Mouse (Mus musculus): ENCODE results near the gene Stfa3.
A peak's percentile ranks its signal among the peaks of the same experiment; 100 is the strongest.
"Not testable (repeated sequence)": the region's sequence is repeated elsewhere in the genome, so short reads cannot be mapped to it uniquely, and the experiment has no call there.

Gene Stfa3

GRCm38 (mm10) chr16:36455342-36455802 is at the start of gene Stfa3:
Gene Stfa3 (minus strand): TSS chr16:36455392.
- no peak for DNase-seq (ENCODE audit: low spot score)

- DNase-seq (ENCODE audit: low spot score) = no peak
Measured at GRCm38 (mm10) chr16:36502286-36502685, 47.1 kb upstream of the Stfa3 start.

- no peak for DNase-seq (ENCODE audit: low spot score)
Measured at GRCm38 (mm10) chr16:36492420-36492819, 37.2 kb upstream of the Stfa3 start.

DNA sequence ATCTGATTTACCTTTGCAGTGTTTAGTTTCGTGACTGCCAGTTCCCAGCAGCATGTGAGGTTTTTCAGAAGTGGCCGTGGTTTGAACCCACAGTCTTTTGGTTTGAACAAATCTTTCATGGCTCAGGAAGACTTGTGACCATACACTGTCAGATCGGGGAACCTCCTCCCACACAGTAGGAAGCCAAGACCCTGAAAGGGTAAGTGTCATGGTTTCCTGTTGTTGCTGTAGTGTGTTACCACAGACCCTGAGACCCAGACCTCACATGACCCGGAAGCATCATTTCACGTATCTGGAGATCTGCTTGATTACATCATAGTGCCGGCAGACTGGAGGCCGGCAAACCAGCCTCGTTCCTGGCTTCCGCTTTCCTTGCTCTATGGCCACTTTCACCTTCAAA is 21.7 kb upstream of the Stfa3 start:
- DNase-seq (ENCODE audit: low spot score) = no peak

GRCm38 (mm10) chr16:36475530-36475929 is 20.3 kb upstream of the Stfa3 start:
- no peak for DNase-seq (ENCODE audit: low spot score)

DNA sequence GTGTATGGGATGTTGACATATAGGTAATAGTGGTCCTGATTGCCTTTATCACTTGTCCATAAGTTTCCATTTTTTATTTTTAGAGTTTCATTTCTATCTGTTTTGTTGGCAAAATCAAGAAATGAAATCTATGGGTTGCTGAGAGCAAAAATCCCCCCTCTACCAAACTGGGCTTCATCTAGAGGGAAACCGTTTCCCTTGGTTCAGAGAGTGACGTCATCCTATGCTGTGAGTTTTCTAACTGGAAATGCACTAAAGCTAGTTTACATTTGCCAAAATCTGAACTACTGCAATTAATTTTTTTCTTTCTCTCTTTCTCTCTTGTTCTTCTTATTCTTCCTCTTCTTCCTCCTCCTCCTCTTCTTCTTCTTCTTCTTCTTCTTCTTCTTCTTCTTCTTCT is 19.7 kb upstream of the Stfa3 start:
- DNase-seq (ENCODE audit: low spot score) = no peak

DNA sequence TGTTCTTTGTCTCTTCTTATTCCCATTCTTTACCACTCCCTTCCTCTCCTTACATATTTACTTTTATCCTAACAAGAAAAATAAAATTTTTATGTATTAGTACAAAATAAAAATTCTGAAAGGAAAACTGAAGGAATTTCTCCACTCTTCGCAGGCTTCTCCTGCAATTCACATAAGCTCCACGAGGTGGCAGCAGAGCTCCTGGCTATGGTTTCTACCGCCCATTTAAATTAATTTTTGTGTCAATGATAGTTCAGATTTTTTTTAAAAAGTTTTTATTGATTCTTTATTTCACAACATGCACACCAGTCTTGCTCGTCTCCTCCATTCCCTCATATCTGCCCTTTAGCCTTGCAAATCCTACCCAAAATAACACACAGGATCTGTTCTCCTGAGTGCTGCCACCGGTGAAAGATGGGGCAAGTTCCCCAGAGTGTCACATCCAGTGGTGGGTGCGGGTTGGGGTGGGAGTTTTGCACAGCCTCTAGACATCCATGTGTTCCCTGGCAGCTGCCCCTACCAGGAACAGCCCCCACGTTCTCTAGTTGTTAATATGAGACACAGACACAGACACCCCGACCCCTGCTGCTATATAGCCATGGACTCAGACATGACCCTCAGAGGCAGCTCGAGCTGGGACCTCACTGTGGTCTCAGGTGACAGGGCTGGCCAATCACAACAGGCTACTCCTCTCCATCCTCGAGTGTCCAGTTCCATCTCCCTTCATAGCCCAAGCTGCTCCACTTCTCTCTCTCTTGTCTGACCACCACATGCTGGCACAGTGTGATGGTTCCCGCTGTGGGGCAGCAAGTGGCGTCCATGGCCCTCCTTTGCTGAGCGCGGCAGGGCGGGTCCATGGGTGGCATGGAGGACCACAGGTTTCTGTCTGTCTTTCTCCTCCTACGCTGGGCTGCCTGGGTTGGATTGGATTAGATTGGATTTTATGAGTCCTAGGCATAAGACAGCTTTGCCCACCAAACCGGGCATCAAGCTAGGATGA is 18.3 kb upstream of the Stfa3 start:
- DNase-seq (ENCODE audit: low spot score) = peak; percentile 18

- no peak for DNase-seq (ENCODE audit: low spot score)
Measured at GRCm38 (mm10) chr16:36471066-36471633, 16.0 kb upstream of the Stfa3 start.

- DNase-seq (ENCODE audit: low spot score) = no peak
Measured at GRCm38 (mm10) chr16:36469955-36470478, 14.8 kb upstream of the Stfa3 start.

GRCm38 (mm10) chr16:36469367-36469766 is 14.2 kb upstream of the Stfa3 start:
- no peak for DNase-seq (ENCODE audit: low spot score)

DNA sequence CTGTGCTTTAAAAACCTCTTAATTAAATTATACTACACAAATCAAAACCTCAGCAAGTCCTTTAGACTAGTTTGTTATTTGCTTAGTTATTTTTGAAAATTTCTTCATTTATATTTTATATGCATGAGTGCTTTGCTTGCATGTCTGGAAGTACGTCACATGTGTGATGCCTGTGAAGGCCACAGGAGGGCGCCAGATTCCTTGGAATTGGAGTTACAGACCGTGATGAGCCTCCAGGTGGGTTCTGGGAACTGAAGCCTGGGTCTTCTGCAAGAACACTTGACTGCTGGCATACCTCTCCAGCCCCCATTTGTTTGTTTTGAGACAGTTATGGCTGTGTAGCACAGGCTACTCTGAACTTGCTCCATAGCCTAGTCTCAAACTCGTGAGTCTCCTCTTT is 13.7 kb upstream of the Stfa3 start:
- no peak for DNase-seq (ENCODE audit: low spot score)

DNA sequence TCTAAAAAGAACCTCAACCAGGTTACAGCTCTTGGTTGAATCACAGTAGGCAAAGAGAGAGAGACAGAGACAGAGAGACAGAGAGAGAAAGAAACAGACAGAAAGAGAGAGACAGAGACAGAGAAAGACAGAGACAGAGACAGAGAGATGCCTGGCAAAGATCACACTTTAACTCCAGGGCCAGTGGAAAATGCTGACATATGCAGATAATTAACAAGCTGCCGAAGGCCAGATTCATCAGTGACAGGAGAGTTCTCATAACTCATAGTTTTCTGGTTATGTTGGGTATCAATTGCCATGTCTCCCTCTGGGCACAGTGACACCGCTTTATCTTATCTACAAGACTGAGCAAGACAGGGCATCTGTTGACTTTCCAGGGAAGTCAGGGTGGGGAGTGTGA is 12.7 kb upstream of the Stfa3 start:
- DNase-seq (ENCODE audit: low spot score) = no peak

DNA sequence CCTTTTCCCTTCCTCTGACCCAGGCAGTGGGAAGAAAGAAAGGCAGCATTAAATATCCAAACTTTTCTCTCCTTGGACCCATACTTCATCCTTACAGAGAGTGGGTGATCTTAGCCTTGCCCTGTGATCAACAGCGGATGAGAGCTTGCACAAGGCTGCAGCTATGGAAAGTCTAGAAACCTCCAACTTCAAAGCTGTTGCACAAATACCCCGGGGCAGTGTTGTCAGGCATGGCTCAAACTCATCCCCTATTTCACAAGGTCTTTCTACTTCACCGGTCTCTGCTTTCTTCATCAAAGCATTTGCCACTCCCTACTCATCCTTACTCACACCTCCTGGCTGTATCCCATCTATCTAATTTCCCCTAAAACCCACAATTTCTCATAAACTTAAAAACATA is 10.2 kb upstream of the Stfa3 start:
- DNase-seq (ENCODE audit: low spot score) = no peak

- DNase-seq (ENCODE audit: low spot score) = no peak
Measured at GRCm38 (mm10) chr16:36464076-36464475, 8.9 kb upstream of the Stfa3 start.

- no peak for DNase-seq (ENCODE audit: low spot score)
Measured at GRCm38 (mm10) chr16:36460426-36460825, 5.2 kb upstream of the Stfa3 start.

DNA sequence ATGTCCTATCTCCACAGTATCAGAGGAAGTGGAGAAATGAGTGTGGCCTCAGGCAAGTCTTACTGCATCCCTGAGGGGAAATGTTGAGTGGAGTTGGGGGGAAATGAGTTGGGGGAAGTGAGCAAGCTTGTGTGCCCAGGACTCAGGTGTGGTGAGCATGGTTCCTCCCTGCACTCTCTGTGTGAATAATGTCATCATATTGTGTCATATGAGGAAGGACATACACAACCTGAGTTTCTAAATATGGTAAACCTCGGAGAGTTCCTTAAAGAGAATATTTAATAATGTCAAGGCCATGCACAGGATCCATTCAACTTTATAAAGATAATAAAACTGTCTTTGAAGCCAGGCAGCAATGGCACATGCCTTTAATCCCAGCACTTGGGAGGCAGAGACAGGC is 34.2 kb downstream of the Stfa3 start:
- DNase-seq (ENCODE audit: low spot score) = not testable (repeated sequence)

GRCm38 (mm10) chr16:36408357-36408756 is 46.8 kb downstream of the Stfa3 start, which contains the start of gene Stfa2:
Gene Stfa2 (minus strand): TSS chr16:36408457.
- no peak for DNase-seq (ENCODE audit: low spot score)
